Mouse (Mus musculus): ENCODE measurements around the gene Pard3.

DNA sequence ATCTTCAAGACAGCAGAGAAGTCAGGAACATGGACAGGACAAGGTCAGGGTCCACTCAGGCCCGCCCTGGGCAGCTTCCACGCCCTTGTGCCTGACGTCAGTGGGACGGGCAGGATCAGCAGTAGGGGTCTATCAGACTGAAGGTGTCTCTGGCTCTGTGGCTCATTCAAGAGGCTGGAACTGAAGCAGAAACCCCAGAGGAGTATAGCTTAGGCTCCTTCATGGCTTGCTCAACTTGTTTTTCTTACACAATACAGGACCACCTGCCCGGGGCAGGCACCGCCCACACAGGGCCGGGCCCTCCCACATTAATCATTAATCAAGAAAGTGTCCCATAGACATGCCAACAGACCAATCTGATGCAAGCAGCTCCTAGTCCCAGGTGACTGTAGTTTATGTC is 12.8 kb downstream of the Pard3 start:
- TF ChIP-seq MEF2A (IDR thresholded peaks at IDR 0.05; ENCODE audit: borderline replicate concordance, low read depth, low read length) = no peak
- no peak for TF ChIP-seq CTCF (conservative IDR thresholded peaks at IDR 0.05 in 1 of 2, IDR thresholded peaks at IDR 0.05 in 1 of 2; ENCODE audit: low read depth in 2 of 2, low read length in 2 of 2)
- no peak for TF ChIP-seq SMC3 (IDR thresholded peaks at IDR 0.05; ENCODE audit: low read depth, low read length)
- TF ChIP-seq UBTF (IDR thresholded peaks at IDR 0.05; ENCODE audit: low read depth, low read length) = no peak
- no peak for TF ChIP-seq EP300 (IDR thresholded peaks at IDR 0.05; ENCODE audit: low read length)
- no peak for TF ChIP-seq POLR2A (IDR thresholded peaks at IDR 0.05; ENCODE audit: low read depth, low read length)
- TF ChIP-seq ETS1 (conservative IDR thresholded peaks at IDR 0.05; ENCODE audit: low read depth, low read length) = no peak
- no peak for TF ChIP-seq E2F4 (IDR thresholded peaks at IDR 0.05; ENCODE audit: insufficient replicate concordance, low read depth, low read length)
- no peak for TF ChIP-seq MXI1 (IDR thresholded peaks at IDR 0.05; ENCODE audit: low read depth, low read length)
- no peak for TF ChIP-seq NELFE (IDR thresholded peaks at IDR 0.05; ENCODE audit: low read depth, low read length)
- TF ChIP-seq MAZ (IDR thresholded peaks at IDR 0.05; ENCODE audit: low read depth, low read length) = no peak
- no peak for TF ChIP-seq ELF1 (IDR thresholded peaks at IDR 0.05; ENCODE audit: low read depth, low read length)
- no peak for TF ChIP-seq TCF12 (IDR thresholded peaks at IDR 0.05; ENCODE audit: low read depth, low read length)
